ENCODE assay signal across 20 mouse cellular contexts in the genomic region with DNA sequence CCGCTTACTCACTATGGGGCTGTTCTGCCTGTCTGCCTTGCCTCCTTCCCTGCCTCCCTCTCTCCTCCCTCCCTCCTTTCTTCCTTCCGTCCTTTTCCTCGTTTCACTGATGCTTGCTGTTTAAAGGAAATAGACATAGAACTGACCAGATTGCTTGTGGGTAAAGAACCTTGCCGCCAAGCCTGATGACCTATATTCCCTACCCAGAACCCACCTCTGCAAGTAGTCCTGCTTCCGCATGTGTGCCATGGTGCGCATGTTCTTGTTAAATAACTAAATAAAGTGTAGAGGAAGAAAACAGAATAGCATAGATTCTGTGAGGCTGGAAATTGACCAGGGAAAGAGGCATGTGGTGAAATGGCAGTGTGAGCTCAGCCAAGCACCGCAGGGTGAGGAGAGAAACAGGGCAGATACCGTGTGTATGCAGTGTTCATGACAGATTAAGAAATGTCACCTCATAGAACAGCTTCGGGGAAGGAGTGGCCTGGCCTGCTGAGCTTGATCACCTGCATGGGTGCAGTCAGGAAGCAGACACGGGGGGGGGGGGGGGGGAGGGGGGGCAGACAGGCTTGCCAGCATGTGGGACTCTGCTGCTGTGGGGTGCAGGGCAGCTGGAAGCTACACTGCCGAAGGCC. TPM values are rescaled to one million over a fixed set of nuclear protein-coding genes. Genes with fewer than 3 reads are reported as not detected.
DNase-seq lines count a peak whose midpoint lies in the region; ATAC-seq and TF ChIP-seq lines count a peak whose summit lies in the region.
"Had no signal": no experiment of that assay in that cellular context is flagged by ENCODE, and none has a peak within 500 bp of the region (broad histone marks: within the 10 kb centered on the region; RNA-seq: fewer than 3 reads in every experiment).

No protein-coding gene starts in this region.

- peaks cover 21% of the 10 kb centered on the region for H3K36me3 ChIP-seq in heart, embryonic 14.5 days (ENCODE audit: control insufficient read depth, insufficient read depth, low read length)
- H3K36me3 ChIP-seq in lung, embryonic 15.5 days, result no peaks in the 10 kb centered on the region; the same call in 1 of the 2 replicates
- peaks cover 3% of the 10 kb centered on the region; the same call in 1 of the 2 replicates for H3K36me3 ChIP-seq in stomach, embryonic 15.5 days
- H3K36me3 ChIP-seq: forebrain, embryonic 15.5 days had no signal

- peak overlapping the region in 1 of 2 experiments; percentile 41; a peak in 2 of 4 replicates for H3K27ac ChIP-seq in heart, embryonic 14.5 days (replicated peaks in 1 of 2; ENCODE audit: control insufficient read depth in 1 of 2, insufficient read depth in 1 of 2, low read depth in 2 of 2, low read length in 2 of 2)
- H3K27ac ChIP-seq in lung, embryonic 15.5 days, result 0 out of 2 replicates have a peak overlapping the region, but pooled peaks have one; percentile 41
- H3K27ac ChIP-seq in cortical plate, adult 2 months (ENCODE audit: insufficient read depth, low read length), result peak overlapping the region; percentile 73
- H3K27ac ChIP-seq in stomach, embryonic 15.5 days, result 0 out of 2 replicates have a peak overlapping the region, but pooled peaks have one; percentile 7
- H3K27ac ChIP-seq: embryonic facial prominence, embryonic 10.5 days; forebrain, embryonic 15.5 days; heart, adult 2 months; hindbrain, embryonic 14.5 days; liver, embryonic 14.5 days; macrophage had no signal

- no peak overlapping the region for H3K4me2 ChIP-seq in heart, embryonic 14.5 days (ENCODE audit: low read length)
- H3K4me2 ChIP-seq in lung, embryonic 15.5 days, result no peak overlapping the region
- H3K4me2 ChIP-seq in stomach, embryonic 15.5 days, result no peak overlapping the region
- H3K4me2 ChIP-seq: forebrain, embryonic 15.5 days; hindbrain, embryonic 14.5 days had no signal

- DNase-seq in heart, adult 8-10 months (ENCODE audit: low spot score), result no peak
- no peak for DNase-seq in lung, postnatal 10 days
- no peak for DNase-seq in thymus, postnatal 36 days
- DNase-seq: cerebellum, postnatal 14 days; midbrain, embryonic 14.5 days; right cerebral cortex, adult 18-20 months; thymus, postnatal 14 days had no signal

- no peaks in the 10 kb centered on the region for H3K9me3 ChIP-seq in heart, embryonic 14.5 days (ENCODE audit: control insufficient read depth, low read length)
- H3K9me3 ChIP-seq in lung, embryonic 15.5 days, result no peaks in the 10 kb centered on the region
- H3K9me3 ChIP-seq in stomach, embryonic 15.5 days, result no peaks in the 10 kb centered on the region
- H3K9me3 ChIP-seq: embryonic facial prominence, embryonic 10.5 days; forebrain, embryonic 15.5 days; G1E had no signal

- no peak for ATAC-seq in heart, embryonic 14.5 days (ENCODE audit: insufficient number of reproducible peaks, insufficient read depth, low FRiP score, low read depth)
- no peak for ATAC-seq in lung, embryonic 15.5 days (ENCODE audit: borderline replicate concordance, extremely low read depth, low FRiP score, low TSS enrichment)
- ATAC-seq in stomach, embryonic 15.5 days (ENCODE audit: insufficient read depth, low FRiP score, low read depth), result no peak
- ATAC-seq: CD4-positive, CD25-positive, alpha-beta regulatory T cell, adult 4 months; forebrain, embryonic 15.5 days; intestine, embryonic 16.5 days had no signal

- TF ChIP-seq POLR2A in cortical plate, adult 2 months (IDR thresholded peaks at IDR 0.05; ENCODE audit: extremely low read depth, insufficient read depth, low read length), result no peak

- TF ChIP-seq CTCF in cortical plate, adult 2 months (IDR thresholded peaks at IDR 0.05; ENCODE audit: extremely low read depth, insufficient read depth, low read length), result no peak

- H3K4me3 ChIP-seq in heart, embryonic 14.5 days (ENCODE audit: control insufficient read depth in 1 of 2, insufficient read depth in 1 of 2, low read depth in 1 of 2, low read length in 2 of 2), result no peak overlapping the region
- H3K4me3 ChIP-seq in lung, embryonic 15.5 days, result no peak overlapping the region
- no peak overlapping the region for H3K4me3 ChIP-seq in cortical plate, adult 2 months (ENCODE audit: insufficient read depth, low read length)
- no peak overlapping the region for H3K4me3 ChIP-seq in stomach, embryonic 15.5 days (replicated peaks)
- H3K4me3 ChIP-seq: embryonic facial prominence, embryonic 10.5 days; forebrain, embryonic 15.5 days; heart, adult 2 months had no signal

- peaks cover 18 to 28% of the 10 kb centered on the region in 2 experiments for H3K4me1 ChIP-seq in heart, embryonic 14.5 days (ENCODE audit: control insufficient read depth in 2 of 2, insufficient read depth in 2 of 2, low read length in 2 of 2)
- peaks cover 16% of the 10 kb centered on the region for H3K4me1 ChIP-seq in lung, embryonic 15.5 days
- peaks cover 7% of the 10 kb centered on the region for H3K4me1 ChIP-seq in cortical plate, adult 2 months (ENCODE audit: control insufficient read depth, insufficient read depth, low read length)
- 0 out of 2 replicates have a peak, but pooled peaks cover 5% of the 10 kb centered on the region for H3K4me1 ChIP-seq in stomach, embryonic 15.5 days
- H3K4me1 ChIP-seq: forebrain, embryonic 15.5 days had no signal

- H3K9ac ChIP-seq in heart, embryonic 14.5 days (ENCODE audit: low read length), result 0 out of 2 replicates have a peak overlapping the region, but pooled peaks have one; percentile 31
- H3K9ac ChIP-seq in lung, embryonic 15.5 days, result no peak overlapping the region
- no peak overlapping the region; the same call in 1 of the 2 replicates for H3K9ac ChIP-seq in stomach, embryonic 15.5 days
- H3K9ac ChIP-seq: forebrain, embryonic 15.5 days; hindbrain, embryonic 14.5 days; liver, embryonic 14.5 days had no signal

- WGBS in heart, embryonic 14.5 days, result 54% methylated on average over 11 of the region's 11 CpGs
- 61% methylated on average over 10 of the region's 11 CpGs for WGBS in lung, embryonic 15.5 days
- 69% methylated on average over 11 of the region's 11 CpGs for WGBS in stomach, embryonic 15.5 days

- H3K27me3 ChIP-seq in heart, embryonic 14.5 days (ENCODE audit: control insufficient read depth, insufficient read depth, low read length), result no peaks in the 10 kb centered on the region
- H3K27me3 ChIP-seq in lung, embryonic 15.5 days, result no peaks in the 10 kb centered on the region
- H3K27me3 ChIP-seq in stomach, embryonic 15.5 days (replicated peaks), result no peaks in the 10 kb centered on the region
- H3K27me3 ChIP-seq: forebrain, embryonic 15.5 days had no signal

RNA-seq across cellular contexts. Expression of a gene that starts 20.7 kb away (rescaled TPM):
- polyA plus RNA-seq in heart, embryonic 14.5 days (2014; fragmentation: Nextera tagmentation; extraction: Ambion mirVana), result 24.0 and 24.3 TPM in 2 replicates
- total RNA-seq in heart, adult 8-10 months (2022), result 1 to 10 TPM; 3.2 to 4.9 (median 4.7) TPM
- polyA plus RNA-seq in lung, embryonic 15.5 days (2015; fragmentation: Nextera tagmentation; extraction: Ambion mirVana), result 29.5 and 32.0 TPM in 2 replicates
- polyA plus RNA-seq in cortical plate, adult 2 months (2012; rRNA removed), result 32.6 and 34.8 TPM in 2 replicates
- 24.7 and 25.4 TPM in 2 replicates for polyA plus RNA-seq in stomach, embryonic 15.5 days (2015; fragmentation: Nextera tagmentation; extraction: Ambion mirVana)

RNA-seq across cellular contexts. Expression of a gene that starts 53.1 kb away (rescaled TPM):
- 162 and 181 TPM in 2 replicates for polyA plus RNA-seq in heart, embryonic 14.5 days (2014; fragmentation: Nextera tagmentation; extraction: Ambion mirVana)
- total RNA-seq in heart, adult 8-10 months (2022), result 100 to 1,000 TPM; 335 to 477 (median 407) TPM
- polyA plus RNA-seq in lung, embryonic 15.5 days (2015; fragmentation: Nextera tagmentation; extraction: Ambion mirVana), result 124 and 132 TPM in 2 replicates
- 117 and 125 TPM in 2 replicates for polyA plus RNA-seq in cortical plate, adult 2 months (2012; rRNA removed)
- 109 TPM in 2 replicates for polyA plus RNA-seq in stomach, embryonic 15.5 days (2015; fragmentation: Nextera tagmentation; extraction: Ambion mirVana)
